Mouse (Mus musculus) megakaryocyte, embryonic 14.5 days (primary cell): ENCODE results near the gene Dnah3.

Experiments used
- FLI1 ChIP-seq: IDR thresholded peaks from 2 replicates; pipeline ENCODE4 v1.6.1; 2012; ENCODE audit warnings: low read length, inconsistent platforms, mixed read lengths
- GATA1 ChIP-seq: IDR thresholded peaks from 3 replicates; pipeline ENCODE4 v1.6.1; 2012; ENCODE audit warnings: mixed read lengths, low read length, inconsistent platforms, borderline replicate concordance

DNA sequence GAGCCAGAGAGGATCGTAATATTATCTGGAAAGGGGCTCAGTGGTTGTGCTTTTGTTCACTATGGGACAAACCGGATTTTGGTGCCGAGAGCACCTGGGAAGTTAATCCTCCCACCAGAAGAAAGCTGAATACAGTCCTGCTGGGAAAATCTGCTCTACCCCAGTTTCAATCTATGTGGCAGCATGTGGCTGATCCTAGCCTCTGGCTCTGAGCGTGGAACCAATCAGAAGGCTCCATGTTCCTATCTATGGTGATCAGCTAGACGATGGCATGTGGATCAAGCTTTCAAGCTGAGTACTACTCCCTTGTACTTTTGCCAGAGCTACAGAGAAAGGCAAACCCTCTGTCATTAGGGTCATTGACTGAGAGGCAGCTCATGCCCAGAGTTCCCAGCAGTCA is 2.0 kb downstream of the Dnah3 start:
- TF ChIP-seq GATA1: no peak
- no peak for TF ChIP-seq FLI1
